Mouse (Mus musculus) small intestine, adult 2 months (tissue): ENCODE results near the gene Bcl2.

Experiments
- CTCF ChIP-seq: fragments of 200-500 bp; IDR thresholded peaks from 2 replicates; pipeline ENCODE4 v1.5.1; 2012; ENCODE audit warnings: low read depth, mild to moderate bottlenecking, control low read depth, inconsistent platforms, low read length, moderate library complexity, mixed read lengths; ENCODE audit not compliant: insufficient replicate concordance, insufficient read length; ENCODE audit errors: extremely low read depth
- POLR2A ChIP-seq: fragments of 200-500 bp; IDR thresholded peaks from 2 replicates; pipeline ENCODE4 v1.6.1; 2012; ENCODE audit warnings: low read depth, mild to moderate bottlenecking, control low read depth, inconsistent platforms, low read length, moderate library complexity

DNA sequence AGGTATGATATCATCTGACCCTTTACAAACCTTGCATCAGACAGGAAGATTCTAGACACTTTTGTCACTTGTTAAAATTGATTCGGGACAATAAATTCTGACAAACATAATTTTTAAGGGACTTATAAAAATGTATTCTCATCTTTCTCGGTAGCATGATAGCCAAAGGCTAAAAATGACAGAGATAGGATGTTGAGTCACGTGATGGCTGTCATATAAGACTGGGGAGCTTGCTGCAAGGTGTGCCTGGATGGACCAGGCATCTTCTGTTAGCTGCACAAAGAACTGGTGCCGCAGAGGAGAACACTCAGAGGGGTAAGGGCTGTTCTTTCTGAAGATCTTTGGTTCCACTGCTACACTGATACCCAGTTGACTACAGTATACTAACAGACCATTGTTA is 112.8 kb downstream of the Bcl2 start:
- TF ChIP-seq CTCF (no peak), POLR2A (no peak)
